Mouse (Mus musculus): ENCODE measurements at regions not wholly inside any gene's neighbourhood (a gene's known extent, or its start where the extent isn't known, plus 50 kb on each side); places are given as distances from the start of the nearest gene placed in this dataset.

GRCm38 (mm10) chr13:104576188-104576789, 216.0 kb upstream of the Srek1ip1 start:
- TF ChIP-seq CTCF (IDR thresholded peaks at IDR 0.05; ENCODE audit: low read depth, low read length) (no peak), POLR2A (IDR thresholded peaks at IDR 0.05; ENCODE audit: extremely low read depth, insufficient read depth, low read length) (no peak)
